8 mouse cellular contexts compared by ENCODE assay signal in the genomic region with DNA sequence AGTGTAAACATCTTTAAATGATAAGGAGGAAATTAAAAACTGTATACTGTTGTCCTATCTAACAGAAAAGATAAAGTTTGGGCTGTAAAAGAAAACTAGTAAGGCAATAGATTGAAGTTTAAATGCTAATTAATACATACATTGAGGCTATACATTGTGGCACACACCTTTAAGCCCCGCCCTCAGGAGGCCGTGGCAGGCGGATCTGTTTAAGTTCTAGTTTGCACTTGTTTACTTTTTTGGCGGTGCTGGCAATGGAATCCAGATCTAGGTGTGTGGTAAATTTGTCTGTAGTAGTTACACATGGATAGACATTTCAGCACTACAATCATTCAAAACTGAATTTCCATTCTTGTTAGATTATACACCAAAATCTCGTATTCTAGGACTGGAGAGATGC. TPM values are rescaled to one million over a fixed set of nuclear protein-coding genes. Genes with fewer than 3 reads are reported as not detected.
A peak's percentile ranks its signal among the peaks of the same experiment; 100 is the strongest.
DNase-seq lines count a peak whose midpoint lies in the region; ATAC-seq and TF ChIP-seq lines count a peak whose summit lies in the region.

No protein-coding gene starts in this region.

- peaks cover 11% of the 10 kb centered on the region; the same call in 1 of the 2 replicates for H3K9me3 ChIP-seq in kidney, embryonic 15.5 days (replicated peaks)
- H3K9me3 ChIP-seq in hindbrain, postnatal 0 days (ENCODE audit: low read length) = peaks cover 3% of the 10 kb centered on the region; the same call in 1 of the 2 replicates
- peaks cover 5% of the 10 kb centered on the region; the same call in 1 of the 2 replicates for H3K9me3 ChIP-seq in midbrain, postnatal 0 days (ENCODE audit: low read length)

- no peaks in the 10 kb centered on the region for H3K27me3 ChIP-seq in kidney, embryonic 15.5 days
- no peaks in the 10 kb centered on the region for H3K27me3 ChIP-seq in hindbrain, postnatal 0 days (ENCODE audit: insufficient read depth, low read length)
- no peaks in the 10 kb centered on the region for H3K27me3 ChIP-seq in midbrain, postnatal 0 days (ENCODE audit: insufficient read depth, low read length)

- no peak for TF ChIP-seq CTCF in hindbrain, postnatal 0 days (IDR thresholded peaks at IDR 0.05; ENCODE audit: low read depth)
- TF ChIP-seq CTCF in midbrain, postnatal 0 days (IDR thresholded peaks at IDR 0.05) = no peak

- peaks cover 49% of the 10 kb centered on the region for H3K36me3 ChIP-seq in kidney, embryonic 15.5 days
- peaks cover 8% of the 10 kb centered on the region for H3K36me3 ChIP-seq in hindbrain, postnatal 0 days (ENCODE audit: insufficient read depth, low read length)
- peaks cover 20% of the 10 kb centered on the region; the same call in 1 of the 2 replicates for H3K36me3 ChIP-seq in midbrain, postnatal 0 days (ENCODE audit: insufficient read depth, low read length)

- WGBS in kidney, embryonic 15.5 days = 68% methylated on average over 5 of the region's 5 CpGs
- 74% methylated on average over 5 of the region's 5 CpGs for WGBS in hindbrain, postnatal 0 days
- WGBS in midbrain, postnatal 0 days = 75% methylated on average over 5 of the region's 5 CpGs

- peak overlapping the region; percentile 89 for H3K4me3 ChIP-seq in kidney, embryonic 15.5 days (replicated peaks)
- peak overlapping the region; percentile 69 for H3K4me3 ChIP-seq in hindbrain, postnatal 0 days (ENCODE audit: low read length)
- H3K4me3 ChIP-seq in midbrain, postnatal 0 days (ENCODE audit: low read depth, low read length) = peak overlapping the region; percentile 79; the same call in 1 of the 2 replicates

- ATAC-seq in kidney, embryonic 15.5 days (replicated peaks; ENCODE audit: low FRiP score) = no peak
- no peak for ATAC-seq in hindbrain, postnatal 0 days
- no peak for ATAC-seq in midbrain, postnatal 0 days (ENCODE audit: low FRiP score)

- 0 out of 2 replicates have a peak overlapping the region, but pooled peaks have one; percentile 82 for H3K9ac ChIP-seq in kidney, embryonic 15.5 days
- peak overlapping the region; percentile 70 for H3K9ac ChIP-seq in hindbrain, postnatal 0 days (replicated peaks; ENCODE audit: low read length)
- H3K9ac ChIP-seq in midbrain, postnatal 0 days (replicated peaks; ENCODE audit: low read length, poor library complexity, severe bottlenecking) = peak overlapping the region; percentile 83

- peaks cover 8% of the 10 kb centered on the region for H3K4me1 ChIP-seq in kidney, embryonic 15.5 days
- H3K4me1 ChIP-seq in hindbrain, postnatal 0 days (ENCODE audit: insufficient read depth, low read length) = 0 out of 2 replicates have a peak, but pooled peaks cover 5% of the 10 kb centered on the region
- no peaks in the 10 kb centered on the region; the same call in 1 of the 2 replicates for H3K4me1 ChIP-seq in midbrain, postnatal 0 days (ENCODE audit: insufficient read depth, low read length)

- DNase-seq in kidney, adult 8-10 months = no peak
- DNase-seq in c-Kit-negative CD71-positive TER-119-positive erythroid progenitor cells, embryonic 14.5 days (ENCODE audit: low read depth, low spot score) = peak; percentile 55
- no peak for DNase-seq in hindbrain, postnatal 0 days (ENCODE audit: low spot score)
- DNase-seq in midbrain, postnatal 0 days (ENCODE audit: low spot score) = no peak
- DNase-seq in cerebellum, postnatal 4 days (ENCODE audit: low spot score in 2 of 2) = no peak
- no peak for DNase-seq in ovary, postnatal 10 days (ENCODE audit: low spot score)
- DNase-seq in gastrocnemius, postnatal 10 days = no peak

- H3K4me2 ChIP-seq in kidney, embryonic 15.5 days = peak overlapping the region; percentile 62
- peak overlapping the region; percentile 66 for H3K4me2 ChIP-seq in hindbrain, postnatal 0 days (ENCODE audit: low read depth, low read length)
- peak overlapping the region; percentile 62 for H3K4me2 ChIP-seq in midbrain, postnatal 0 days (ENCODE audit: low read depth, low read length, poor library complexity, severe bottlenecking)

- H3K27ac ChIP-seq in kidney, embryonic 15.5 days = no peak overlapping the region
- no peak overlapping the region for H3K27ac ChIP-seq in hindbrain, postnatal 0 days
- no peak overlapping the region for H3K27ac ChIP-seq in midbrain, postnatal 0 days (ENCODE audit: low read depth, low read length)

RNA-seq across cellular contexts. Expression of a gene that starts 1.3 kb away (rescaled TPM):
- polyA plus RNA-seq in kidney, embryonic 15.5 days (2015; fragmentation: Nextera tagmentation; extraction: Ambion mirVana) = 11.7 and 11.9 TPM in 2 replicates
- total RNA-seq in hindbrain, postnatal 0 days (2014; rRNA removed) = 11.5 and 14.1 TPM in 2 replicates
- 12.6 and 14.8 TPM in 2 replicates for polyA plus RNA-seq in hindbrain, postnatal 0 days (2015; fragmentation: Nextera tagmentation; extraction: Ambion mirVana)
- 11.1 and 15.2 TPM in 2 replicates for total RNA-seq in midbrain, postnatal 0 days (2014; rRNA removed)
- polyA plus RNA-seq in midbrain, postnatal 0 days (2015; fragmentation: Nextera tagmentation; extraction: Ambion mirVana) = 10.1 and 12.5 TPM in 2 replicates
- 10 to 100 TPM; 39.3 to 43.1 TPM for total RNA-seq in gastrocnemius, postnatal 10 days (2021)

RNA-seq across cellular contexts. Expression of a gene that starts 33.3 kb away (rescaled TPM):
- 17.7 and 18.8 TPM in 2 replicates for polyA plus RNA-seq in kidney, embryonic 15.5 days (2015; fragmentation: Nextera tagmentation; extraction: Ambion mirVana)
- total RNA-seq in hindbrain, postnatal 0 days (2014; rRNA removed) = 6.5 and 14.7 TPM in 2 replicates
- 25.6 and 26.1 TPM in 2 replicates for polyA plus RNA-seq in hindbrain, postnatal 0 days (2015; fragmentation: Nextera tagmentation; extraction: Ambion mirVana)
- total RNA-seq in midbrain, postnatal 0 days (2014; rRNA removed) = 19.0 and 22.4 TPM in 2 replicates
- 35.2 and 35.3 TPM in 2 replicates for polyA plus RNA-seq in midbrain, postnatal 0 days (2015; fragmentation: Nextera tagmentation; extraction: Ambion mirVana)
- 1 to 10 TPM; 8.0 to 9.0 TPM for total RNA-seq in gastrocnemius, postnatal 10 days (2021)
